Mouse (Mus musculus): ENCODE measurements around the gene Dpy19l3.

Dpy19l3 gene

DNA sequence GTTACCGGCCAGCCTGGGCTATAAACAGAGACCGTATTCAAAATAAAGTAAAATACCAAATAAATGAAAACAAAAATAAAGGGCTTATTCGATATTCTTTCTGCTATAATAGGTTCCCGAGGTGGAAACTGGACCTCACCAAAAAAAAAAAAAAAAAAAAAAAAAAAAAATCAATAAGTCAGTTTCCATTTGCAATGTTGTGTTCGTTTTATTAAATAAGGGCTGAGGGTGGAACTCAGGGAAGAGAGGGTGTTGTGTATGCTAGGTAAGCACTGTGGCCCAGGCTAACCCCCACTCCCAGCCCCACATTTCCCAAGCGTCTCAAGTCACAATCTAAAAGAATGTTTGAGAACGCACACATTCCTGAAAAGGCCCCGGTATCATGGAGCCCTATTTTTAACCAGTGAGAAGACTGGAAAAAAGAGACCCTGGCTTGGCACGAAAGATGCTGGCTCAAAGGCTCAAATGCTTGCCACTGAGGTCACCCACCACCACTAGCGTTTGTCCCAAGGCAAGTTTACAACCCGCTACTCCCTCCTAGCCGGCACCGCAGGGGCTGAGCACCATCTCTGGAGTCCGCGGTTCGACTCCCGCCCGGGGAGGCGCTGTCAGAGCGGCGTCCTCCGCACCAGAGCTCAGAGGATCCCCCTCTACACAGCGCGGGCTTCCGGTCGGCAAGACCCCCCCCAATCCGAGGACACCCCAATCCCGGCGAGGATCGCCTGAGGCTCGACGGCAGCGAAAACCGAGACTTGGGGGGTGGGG is 107.8 kb downstream of the Dpy19l3 start:
- no peak for DNase-seq (ENCODE audit: low read depth in 1 of 2, low spot score in 2 of 2)

DNA sequence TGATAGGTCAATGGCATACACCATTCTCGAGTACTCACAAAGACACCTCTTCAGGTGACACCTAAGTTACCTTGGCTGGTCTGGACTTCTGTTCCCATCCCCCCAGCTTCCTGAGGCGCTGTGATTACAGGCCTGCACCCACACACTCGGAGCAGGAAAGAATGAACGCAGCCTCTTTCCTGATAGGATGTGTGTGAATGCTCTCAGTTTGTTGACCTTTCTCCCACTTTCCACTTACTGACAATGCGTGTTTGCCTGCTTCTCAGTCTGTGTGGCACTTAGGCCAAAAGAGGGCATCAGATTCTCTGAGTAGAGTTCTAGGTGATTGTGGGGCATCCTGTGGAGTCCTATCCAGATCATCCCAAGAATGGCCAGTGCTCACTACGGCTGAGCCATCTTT is 114.2 kb downstream of the Dpy19l3 start:
- no peak for DNase-seq (ENCODE audit: low read depth in 1 of 2, low spot score in 2 of 2)

GRCm38 (mm10) chr7:35636874-35637273 is 117.4 kb downstream of the Dpy19l3 start:
- DNase-seq (ENCODE audit: low read depth in 1 of 2, low spot score in 2 of 2): no peak

DNA sequence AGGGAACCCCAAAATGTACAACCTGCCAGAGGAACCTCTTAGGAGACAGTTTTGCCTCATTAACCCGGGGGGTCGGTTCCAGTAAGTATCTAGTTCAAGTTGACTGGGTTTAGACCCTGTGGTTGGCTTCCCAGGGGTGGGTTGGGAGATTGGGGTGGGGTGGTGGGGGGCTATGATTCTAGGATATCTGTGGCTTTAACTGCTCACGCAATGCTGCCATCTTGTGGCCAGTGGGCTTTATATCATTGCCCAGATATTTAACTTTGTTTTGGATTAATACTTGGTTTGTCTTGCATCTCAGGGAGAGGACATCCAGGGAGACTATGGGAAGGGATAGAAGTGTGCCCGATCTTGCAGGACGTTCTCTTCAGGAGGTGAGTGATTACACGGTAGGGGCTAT is 118.0 kb downstream of the Dpy19l3 start:
- no peak for DNase-seq (ENCODE audit: low read depth in 1 of 2, low spot score in 2 of 2)

Data from monocyte, adult 2 months (primary cell).